Mouse (Mus musculus) liver, embryonic 13.5 days (tissue): Measurements from ENCODE around the gene Fam13a. TPM values are rescaled to one million over a fixed set of nuclear protein-coding genes. Genes with fewer than 3 reads are reported as not detected.

ENCODE experiments used
- ATAC-seq: fragments of 200-750 bp; cut with Nextera tagmentation; 2 replicates; pipeline ENCODE4 v1.8.0; 2017; ENCODE audit warnings: low read depth, mild to moderate bottlenecking, moderate number of reproducible peaks, moderate library complexity
- DNase-seq: peaks from one replicate; pipeline ENCODE4 v3.0.0; 2022
- H3K27ac ChIP-seq: fragments of 300-500 bp; sonication (generic); 2 replicates; pipeline ENCODE4 v1.5.1; 2015; ENCODE audit warnings: moderate library complexity, mild to moderate bottlenecking, inconsistent platforms
- H3K27me3 ChIP-seq: fragments of 300-500 bp; sonication (generic); 2 replicates; pipeline ENCODE4 v1.6.1; 2015; ENCODE audit warnings: mild to moderate bottlenecking, inconsistent platforms
- H3K36me3 ChIP-seq: fragments of 300-500 bp; sonication (generic); 2 replicates; pipeline ENCODE4 v1.6.1; 2015; ENCODE audit warnings: mild to moderate bottlenecking, inconsistent platforms
- H3K4me1 ChIP-seq: fragments of 300-500 bp; sonication (generic); replicated peaks from 2 replicates; pipeline ENCODE4 v1.6.1; 2015; ENCODE audit warnings: inconsistent platforms
- H3K4me2 ChIP-seq: fragments of 300-500 bp; sonication (generic); 2 replicates; pipeline ENCODE4 v1.6.1; 2015; ENCODE audit warnings: inconsistent platforms, mild to moderate bottlenecking, moderate library complexity
- H3K4me3 ChIP-seq: fragments of 300-500 bp; sonication (generic); replicated peaks from 2 replicates; pipeline ENCODE4 v1.5.1; 2015; ENCODE audit warnings: mild to moderate bottlenecking, inconsistent platforms
- H3K9ac ChIP-seq: fragments of 300-500 bp; sonication (generic); 2 replicates; pipeline ENCODE4 v1.6.1; 2015; ENCODE audit warnings: mild to moderate bottlenecking, inconsistent platforms
- H3K9me3 ChIP-seq: fragments of 300-500 bp; sonication (generic); replicated peaks from 2 replicates; pipeline ENCODE4 v1.6.1; 2016; ENCODE audit warnings: inconsistent platforms
- WGBS: fragments of 180-500 bp; shearing (Covaris S2); methylation state at CpG from one replicate; pipeline ENCODE4 v1.1.7; 2015; ENCODE audit not compliant: insufficient replicate concordance; 5-methylcytosine and 5-hydroxymethylcytosine counted together
- polyA plus RNA-seq: library from polyadenylated mRNA; unstranded; fragments of >200 nt; fragmentation: Nextera tagmentation; extraction: Ambion mirVana; gene quantifications from 2 replicates; pipeline ENCODE4 v1.2.1, GENCODE M21; 2015

Fam13a gene
- polyA plus RNA-seq, 1 experiment from 2014 or later, result 0.75 TPM

DNA sequence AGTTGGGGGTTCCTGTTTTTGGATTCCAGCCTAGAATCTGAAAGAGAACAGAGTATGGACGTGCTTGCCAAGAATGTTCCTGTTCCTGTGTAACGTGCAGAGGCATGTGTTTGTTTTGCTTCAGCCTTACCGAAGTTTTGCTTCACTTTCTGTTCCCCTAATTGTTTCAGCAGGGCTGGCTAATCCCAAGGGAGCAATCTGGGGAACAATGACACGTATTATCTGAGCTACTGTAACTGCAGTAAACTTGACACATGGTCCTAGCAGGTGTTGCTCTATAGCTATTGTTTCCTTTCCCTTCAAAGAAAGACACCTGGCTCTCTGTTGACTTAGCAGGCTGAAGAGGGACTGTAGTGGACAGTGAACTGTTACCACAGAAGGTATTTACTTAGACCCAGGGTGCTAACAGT, 25.3 kb downstream of the Fam13a start:
- Histone ChIP-seq H3K4me1 (no peaks in the 10 kb centered on the region), H3K27me3 (no peaks in the 10 kb centered on the region), H3K4me3 (no peak overlapping the region), H3K9me3 (no peaks in the 10 kb centered on the region), H3K9ac (no peak overlapping the region), H3K4me2 (no peak overlapping the region), H3K27ac (no peak overlapping the region), H3K36me3 (no peaks in the 10 kb centered on the region)
- 30% methylated on average over 4 of the region's 4 CpGs for WGBS
- DNase-seq (no peak), ATAC-seq (no peak)

- DNase-seq (no peak), ATAC-seq (no peak)
- H3K36me3 ChIP-seq, result no peaks in the 10 kb centered on the region
- no peaks in the 10 kb centered on the region for H3K27me3 ChIP-seq
- H3K9me3 ChIP-seq, result no peaks in the 10 kb centered on the region
- no peak overlapping the region for H3K9ac ChIP-seq
- H3K4me2 ChIP-seq, result no peak overlapping the region
- no peak overlapping the region for H3K4me3 ChIP-seq
- WGBS, result 53% methylated on average over 4 of the region's 4 CpGs
- H3K4me1 ChIP-seq, result no peaks in the 10 kb centered on the region
- no peak overlapping the region for H3K27ac ChIP-seq
Measured at GRCm38 (mm10) chr6:58998528-58998927, 25.8 kb downstream of the Fam13a start.

- WGBS, result 69% methylated on average over 3 of the region's 3 CpGs
- ATAC-seq (no peak), DNase-seq (no peak)
- Histone ChIP-seq H3K27me3 (no peaks in the 10 kb centered on the region), H3K4me3 (no peak overlapping the region), H3K36me3 (no peaks in the 10 kb centered on the region), H3K4me2 (no peak overlapping the region), H3K9me3 (no peaks in the 10 kb centered on the region), H3K4me1 (no peaks in the 10 kb centered on the region), H3K9ac (no peak overlapping the region), H3K27ac (no peak overlapping the region)
Measured at GRCm38 (mm10) chr6:58989149-58989548, 35.2 kb downstream of the Fam13a start.

- Histone ChIP-seq H3K4me1 (no peaks in the 10 kb centered on the region), H3K27me3 (no peaks in the 10 kb centered on the region), H3K36me3 (no peaks in the 10 kb centered on the region), H3K9ac (no peak overlapping the region), H3K4me3 (no peak overlapping the region), H3K27ac (no peak overlapping the region), H3K9me3 (no peaks in the 10 kb centered on the region), H3K4me2 (no peak overlapping the region)
- 67% methylated on average over 2 of the region's 2 CpGs for WGBS
- ATAC-seq (no peak), DNase-seq (no peak)
Measured at GRCm38 (mm10) chr6:58988706-58989105, 35.6 kb downstream of the Fam13a start.

DNA sequence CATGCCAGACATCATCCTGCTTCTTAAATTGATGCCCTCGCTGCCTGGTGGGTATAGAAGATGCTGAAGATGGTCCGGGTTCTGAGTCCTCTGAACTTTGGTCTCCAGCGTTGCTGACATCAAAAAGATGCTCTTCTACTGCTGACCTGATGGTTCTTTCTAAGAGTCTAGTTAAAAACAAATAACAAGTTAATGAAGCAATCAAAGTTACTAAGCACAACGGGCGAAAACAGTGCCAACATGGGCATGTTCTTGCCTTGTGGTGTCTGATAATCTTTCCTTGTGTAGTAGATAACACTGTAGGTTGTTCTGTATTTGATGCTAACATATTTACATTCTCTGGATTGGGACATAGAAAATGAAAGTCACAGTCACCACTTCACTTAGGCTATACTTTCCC, 37.2 kb downstream of the Fam13a start:
- no peaks in the 10 kb centered on the region for H3K9me3 ChIP-seq
- whole genome bisulfite sequencing, result 66% methylated on average over 5 of the region's 5 CpGs
- no peak for ATAC-seq

GRCm38 (mm10) chr6:58985186-58985585, 39.2 kb downstream of the Fam13a start:
- no peak overlapping the region for H3K9ac ChIP-seq
- DNase-seq, result no peak

More for the DNA sequence above, 37.2 kb downstream of the Fam13a start:
- H3K27me3 ChIP-seq, result no peaks in the 10 kb centered on the region
- no peaks in the 10 kb centered on the region for H3K36me3 ChIP-seq
- H3K4me1 ChIP-seq, result no peaks in the 10 kb centered on the region
- no peak overlapping the region for H3K4me2 ChIP-seq
- no peak overlapping the region for H3K9ac ChIP-seq
- no peak overlapping the region for H3K27ac ChIP-seq
- DNase-seq, result no peak
- H3K4me3 ChIP-seq, result no peak overlapping the region

DNA sequence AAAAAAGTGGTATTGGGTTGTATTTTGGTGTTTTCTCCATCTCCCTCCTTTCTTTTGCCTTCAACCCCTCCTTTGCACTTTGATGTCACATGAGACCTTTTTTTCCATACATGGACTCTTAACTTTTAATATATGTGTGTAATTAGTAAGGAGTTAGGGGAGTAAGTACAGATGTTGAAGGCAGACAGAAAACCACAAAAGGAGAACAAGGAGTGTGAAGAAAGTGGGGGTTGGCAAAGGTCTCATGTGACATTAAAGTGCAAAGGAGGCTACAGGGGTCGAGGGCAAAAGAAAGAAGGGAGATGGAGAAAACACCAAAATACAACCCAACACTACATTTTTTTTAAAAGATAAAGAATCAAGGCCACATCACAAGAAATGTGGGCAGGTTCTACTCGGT, 49.1 kb downstream of the Fam13a start:
- DNase-seq (no peak), ATAC-seq (no peak)
- Histone ChIP-seq H3K27ac (no peak overlapping the region), H3K4me3 (no peak overlapping the region), H3K4me2 (no peak overlapping the region), H3K9ac (no peak overlapping the region), H3K36me3 (no peaks in the 10 kb centered on the region), H3K4me1 (no peaks in the 10 kb centered on the region), H3K9me3 (no peaks in the 10 kb centered on the region), H3K27me3 (no peaks in the 10 kb centered on the region)
- 50% methylated on average over 2 of the region's 2 CpGs for WGBS

More at GRCm38 (mm10) chr6:58985186-58985585, 39.2 kb downstream of the Fam13a start:
- no peaks in the 10 kb centered on the region for H3K9me3 ChIP-seq
- no peak overlapping the region for H3K27ac ChIP-seq
- H3K36me3 ChIP-seq, result no peaks in the 10 kb centered on the region
- H3K4me3 ChIP-seq, result no peak overlapping the region
- 65% methylated on average over 8 of the region's 8 CpGs for WGBS
- no peaks in the 10 kb centered on the region for H3K4me1 ChIP-seq
- no peak overlapping the region for H3K4me2 ChIP-seq
- ATAC-seq, result no peak
- no peaks in the 10 kb centered on the region for H3K27me3 ChIP-seq

GRCm38 (mm10) chr6:58974428-58974827, 49.9 kb downstream of the Fam13a start:
- WGBS, result 70% methylated on average over 2 of the region's 2 CpGs
- Histone ChIP-seq H3K9me3 (no peaks in the 10 kb centered on the region), H3K9ac (no peak overlapping the region), H3K4me2 (no peak overlapping the region), H3K27me3 (no peaks in the 10 kb centered on the region), H3K27ac (no peak overlapping the region), H3K36me3 (no peaks in the 10 kb centered on the region), H3K4me3 (no peak overlapping the region), H3K4me1 (no peaks in the 10 kb centered on the region)
- no peak for DNase-seq
- no peak for ATAC-seq

- Histone ChIP-seq H3K9me3 (no peaks in the 10 kb centered on the region), H3K36me3 (no peaks in the 10 kb centered on the region), H3K9ac (no peak overlapping the region), H3K4me3 (no peak overlapping the region), H3K27me3 (no peaks in the 10 kb centered on the region), H3K4me2 (no peak overlapping the region), H3K27ac (no peak overlapping the region), H3K4me1 (no peaks in the 10 kb centered on the region)
- no peak for DNase-seq
- 70% methylated on average over 1 of the region's 1 CpGs for WGBS
- ATAC-seq, result no peak
Measured at GRCm38 (mm10) chr6:58972873-58973272, 51.5 kb downstream of the Fam13a start.

GRCm38 (mm10) chr6:58968272-58968671, 56.1 kb downstream of the Fam13a start:
- no peak overlapping the region for H3K4me2 ChIP-seq
- DNase-seq, result no peak
- no peak overlapping the region for H3K27ac ChIP-seq
- H3K27me3 ChIP-seq, result no peaks in the 10 kb centered on the region
- H3K9me3 ChIP-seq, result no peaks in the 10 kb centered on the region
- H3K9ac ChIP-seq, result no peak overlapping the region
- no peak for ATAC-seq
- 64% methylated on average over 3 of the region's 3 CpGs for WGBS
- H3K4me1 ChIP-seq, result no peaks in the 10 kb centered on the region
- H3K36me3 ChIP-seq, result no peaks in the 10 kb centered on the region
- no peak overlapping the region for H3K4me3 ChIP-seq

DNA sequence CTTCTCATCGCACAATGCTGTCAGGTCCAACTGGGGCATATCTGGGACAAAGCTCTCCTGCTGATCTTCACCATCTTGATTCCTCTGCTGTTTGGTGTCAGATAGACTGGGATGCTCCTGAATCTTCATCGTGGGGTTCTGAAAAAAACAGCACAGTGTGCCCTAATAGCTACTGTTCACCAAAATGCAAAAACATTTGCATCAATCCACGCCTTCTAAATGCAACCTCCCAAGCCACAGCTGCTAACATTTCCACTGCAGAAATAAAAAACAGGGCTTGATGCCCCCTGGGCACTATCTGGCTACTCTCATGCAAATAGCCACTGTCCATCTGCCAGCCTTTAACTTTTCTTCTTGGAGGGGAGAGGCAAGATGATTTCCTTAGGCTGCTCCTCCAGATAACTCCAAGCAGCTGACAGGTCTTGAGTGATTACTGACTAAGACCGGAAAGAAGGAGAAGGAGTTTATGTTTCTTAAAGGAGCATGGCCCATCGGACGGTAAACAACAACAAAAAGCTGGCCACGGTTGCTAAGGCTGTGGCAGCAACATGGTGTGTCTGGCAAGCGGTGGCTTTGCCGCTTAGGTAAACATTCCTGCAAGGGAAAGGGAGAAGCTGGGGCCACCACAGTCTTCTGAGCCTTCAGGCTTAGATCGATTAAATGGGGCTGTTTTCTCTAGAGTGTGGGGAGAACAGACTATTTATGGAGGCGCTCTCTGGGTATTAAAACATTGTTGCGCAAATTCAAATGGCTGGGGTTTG, 59.1 kb downstream of the Fam13a start:
- ATAC-seq (no peak), DNase-seq (no peak)
- Histone ChIP-seq H3K27ac (no peak overlapping the region), H3K4me1 (no peaks in the 10 kb centered on the region), H3K9me3 (no peaks in the 10 kb centered on the region), H3K36me3 (no peaks in the 10 kb centered on the region), H3K4me2 (no peak overlapping the region), H3K27me3 (no peaks in the 10 kb centered on the region), H3K4me3 (no peak overlapping the region), H3K9ac (no peak overlapping the region)
- WGBS, result 26% methylated on average over 12 of the region's 12 CpGs

GRCm38 (mm10) chr6:58964565-58964964, 59.8 kb downstream of the Fam13a start:
- H3K27me3 ChIP-seq, result no peaks in the 10 kb centered on the region
- no peaks in the 10 kb centered on the region for H3K4me1 ChIP-seq
- H3K36me3 ChIP-seq, result no peaks in the 10 kb centered on the region
- H3K9ac ChIP-seq, result no peak overlapping the region
- no peak overlapping the region for H3K4me2 ChIP-seq
- H3K4me3 ChIP-seq, result no peak overlapping the region
- H3K9me3 ChIP-seq, result no peaks in the 10 kb centered on the region
- no peak overlapping the region for H3K27ac ChIP-seq
- ATAC-seq (no peak), DNase-seq (no peak)
